Mouse (Mus musculus): ENCODE results near the gene Slc25a43. TPM values are rescaled to one million over a fixed set of nuclear protein-coding genes. Genes with fewer than 3 reads are reported as not detected.
"Not testable (repeated sequence)": the region's sequence is repeated elsewhere in the genome, so short reads cannot be mapped to it uniquely, and the experiment has no call there.

Slc25a43 gene
- polyA plus RNA-seq, 1 experiment from 2014 or later = 0.78 TPM

DNA sequence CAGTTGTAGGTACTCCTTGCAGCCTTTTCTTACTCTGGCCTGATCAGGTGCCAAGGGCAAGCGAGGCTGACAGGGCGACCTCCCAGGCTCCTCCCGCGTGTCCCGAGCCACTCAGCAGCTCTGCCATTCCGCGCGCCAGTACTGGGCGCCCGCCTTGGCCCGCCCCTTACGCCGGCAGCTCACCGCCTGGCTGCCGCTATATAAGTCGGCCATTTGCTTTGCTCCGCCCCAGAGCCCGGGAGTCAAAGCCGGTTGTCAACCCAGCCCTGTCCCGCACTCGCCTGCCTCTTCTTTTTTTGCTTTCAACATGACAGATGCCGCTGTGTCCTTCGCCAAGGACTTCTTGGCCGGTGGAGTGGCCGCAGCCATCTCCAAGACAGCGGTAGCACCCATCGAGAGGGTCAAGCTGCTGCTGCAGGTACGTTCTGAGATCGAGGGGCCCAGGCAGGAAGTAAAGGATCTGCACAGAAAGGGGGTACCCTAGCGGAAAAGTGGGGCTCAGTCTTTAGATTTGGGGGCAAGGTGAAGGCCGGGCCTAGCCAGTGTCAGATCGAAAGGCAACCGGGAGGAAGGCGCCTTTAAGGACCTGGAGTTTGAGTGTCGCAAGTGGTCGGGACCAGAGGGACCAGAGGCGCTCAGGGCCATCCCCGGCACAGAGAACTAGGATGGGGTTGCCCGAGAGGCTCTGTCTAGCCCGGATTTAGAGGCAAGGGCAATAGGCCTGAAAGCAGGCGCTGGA lies 52.1 kb downstream of the Slc25a43 start, which contains the start of gene Slc25a5:
Gene Slc25a5 (plus strand): TSS at position 228 of the 739 bp plus-strand sequence.
- 29% methylated on average over 40 of the region's 41 CpGs for WGBS
- peaks cover 7% of the 10 kb centered on the region for H3K36me3 ChIP-seq
- H3K27ac ChIP-seq = peak within 1 kb of the TSS; percentile 87
- H3K9ac ChIP-seq (replicated peaks) = peak within 1 kb of the TSS; percentile 78
- peak within 1 kb of the TSS; percentile 55 for H3K4me2 ChIP-seq (replicated peaks)
- ATAC-seq = peak; percentile 95
- H3K4me3 ChIP-seq (replicated peaks) = peak within 1 kb of the TSS; percentile 65
- no peaks in the 10 kb centered on the region for H3K9me3 ChIP-seq
- H3K27me3 ChIP-seq = no peaks in the 10 kb centered on the region
- H3K4me1 ChIP-seq (replicated peaks) = peaks cover 8% of the 10 kb centered on the region; the same call in 1 of the 2 replicates

DNA sequence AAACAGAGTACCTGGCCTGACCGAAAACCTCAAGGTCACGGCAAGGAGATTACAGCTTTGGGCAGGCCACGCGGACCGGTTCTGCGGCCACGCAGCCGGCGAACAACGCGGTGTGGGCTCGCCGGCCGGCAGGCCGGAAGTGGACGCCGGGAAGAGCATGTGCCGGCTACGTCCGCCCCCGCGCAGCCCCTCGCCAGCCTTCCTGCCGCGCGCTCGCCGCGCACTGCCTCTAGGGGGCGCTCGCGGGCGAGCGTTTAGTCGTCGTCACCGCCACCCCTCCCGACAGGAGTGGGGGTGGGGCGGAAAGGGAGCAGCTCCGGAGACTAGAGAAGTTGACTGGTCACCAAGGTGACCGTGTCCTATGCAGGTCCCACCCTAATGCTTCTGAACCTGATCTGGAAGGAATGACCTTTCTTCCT lies 52.7 kb downstream of the Slc25a43 start:
- no peaks in the 10 kb centered on the region for H3K27me3 ChIP-seq
- peak overlapping the region; percentile 78 for H3K9ac ChIP-seq (replicated peaks)
- peak overlapping the region; percentile 55 for H3K4me2 ChIP-seq (replicated peaks)
- ATAC-seq = peak; percentile 88
- H3K4me3 ChIP-seq (replicated peaks) = peak overlapping the region; percentile 65
- WGBS = 33% methylated on average over 40 of the region's 41 CpGs
- peak overlapping the region; percentile 87 for H3K27ac ChIP-seq
- H3K9me3 ChIP-seq = no peaks in the 10 kb centered on the region
- peaks cover 7% of the 10 kb centered on the region for H3K36me3 ChIP-seq
- H3K4me1 ChIP-seq (replicated peaks) = peaks cover 8% of the 10 kb centered on the region; the same call in 1 of the 2 replicates

DNA sequence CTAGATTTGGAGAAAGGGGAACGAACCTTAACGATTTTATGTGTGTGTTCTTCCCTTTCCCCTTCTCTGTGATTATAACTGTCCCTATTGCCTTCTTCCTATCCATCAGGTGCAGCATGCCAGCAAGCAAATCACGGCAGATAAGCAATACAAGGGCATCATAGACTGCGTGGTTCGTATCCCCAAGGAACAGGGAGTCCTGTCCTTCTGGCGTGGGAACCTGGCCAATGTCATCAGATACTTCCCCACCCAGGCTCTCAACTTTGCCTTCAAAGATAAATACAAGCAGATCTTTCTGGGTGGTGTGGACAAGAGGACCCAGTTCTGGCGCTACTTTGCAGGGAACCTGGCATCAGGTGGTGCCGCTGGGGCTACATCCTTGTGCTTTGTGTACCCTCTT lies 53.3 kb downstream of the Slc25a43 start:
- WGBS = 81% methylated on average over 8 of the region's 8 CpGs
- Histone ChIP-seq H3K9ac (replicated peaks) (peak overlapping the region; percentile 78; the same call in 1 of the 2 replicates), H3K4me3 (replicated peaks) (peak overlapping the region; percentile 65), H3K4me2 (replicated peaks) (peak overlapping the region; percentile 55), H3K27ac (peak overlapping the region; percentile 87; the same call in 1 of the 2 replicates)
- not testable (repeated sequence) for H3K27me3 ChIP-seq; H3K36me3 ChIP-seq; H3K4me1 ChIP-seq (replicated peaks); H3K9me3 ChIP-seq; ATAC-seq

DNA sequence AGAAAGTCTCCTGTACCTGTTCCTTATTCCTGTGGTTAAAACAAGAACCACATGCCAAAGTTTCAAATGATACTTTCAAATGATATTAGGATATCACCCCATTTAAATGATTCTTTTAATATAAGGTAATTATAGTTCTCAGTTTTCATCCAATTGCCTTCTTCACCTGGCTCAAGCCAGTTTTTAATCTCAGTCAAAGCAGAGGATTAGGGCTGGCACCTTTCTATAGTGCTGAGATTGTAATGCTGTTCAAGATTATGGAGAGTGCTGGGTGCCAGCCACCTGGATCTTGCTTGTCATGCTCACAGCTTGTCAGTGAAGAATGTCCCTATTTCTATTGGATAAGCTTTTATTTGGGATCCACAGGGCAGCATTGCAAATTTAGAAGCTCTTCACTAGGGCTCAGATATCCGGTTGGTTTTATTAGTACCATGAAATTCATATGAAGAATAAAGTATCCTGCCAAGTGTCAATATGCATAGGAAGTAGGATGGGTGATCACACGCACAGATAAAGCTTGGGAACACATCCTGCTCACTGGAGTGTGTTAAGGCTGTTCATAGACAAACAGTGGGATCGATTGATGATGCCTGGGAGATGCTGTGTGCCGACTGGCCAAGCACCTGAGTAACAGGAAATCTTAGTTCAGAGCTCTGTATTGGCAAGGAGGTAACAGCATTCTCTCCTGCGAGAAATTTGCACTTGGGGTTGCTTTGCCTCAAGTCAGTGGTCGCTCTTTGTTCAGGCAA lies 55.8 kb downstream of the Slc25a43 start:
- no peak overlapping the region for H3K4me2 ChIP-seq (replicated peaks)
- peaks cover 8% of the 10 kb centered on the region; the same call in 1 of the 2 replicates for H3K4me1 ChIP-seq (replicated peaks)
- no peak overlapping the region for H3K4me3 ChIP-seq (replicated peaks)
- H3K9me3 ChIP-seq = no peaks in the 10 kb centered on the region
- 48% methylated on average over 6 of the region's 6 CpGs for WGBS
- H3K9ac ChIP-seq (replicated peaks) = no peak overlapping the region
- H3K27ac ChIP-seq = no peak overlapping the region
- H3K36me3 ChIP-seq = peaks cover 7% of the 10 kb centered on the region
- ATAC-seq = no peak
- no peaks in the 10 kb centered on the region for H3K27me3 ChIP-seq

DNA sequence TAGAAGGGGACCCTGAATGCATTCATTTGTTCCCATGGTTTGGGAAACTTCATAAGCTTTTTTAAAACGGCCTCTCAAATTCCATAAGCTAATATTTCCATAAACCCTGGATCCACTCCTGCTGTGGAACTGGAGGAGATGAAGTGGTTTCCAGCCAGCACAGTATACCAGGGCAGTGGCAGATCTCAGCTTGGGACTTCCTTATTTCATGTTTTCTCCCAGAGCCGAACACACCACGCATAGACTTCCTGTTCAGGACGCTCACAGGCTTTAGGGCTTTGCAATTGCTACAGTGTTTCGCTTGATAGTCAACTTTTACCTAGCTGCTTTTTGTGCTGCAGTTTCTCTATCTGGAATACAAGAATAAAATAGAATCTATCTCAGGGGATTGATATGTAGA lies 59.7 kb downstream of the Slc25a43 start:
- no peak overlapping the region for H3K9ac ChIP-seq (replicated peaks)
- H3K27me3 ChIP-seq = no peaks in the 10 kb centered on the region
- 84% methylated on average over 5 of the region's 5 CpGs for WGBS
- H3K4me2 ChIP-seq (replicated peaks) = no peak overlapping the region
- H3K9me3 ChIP-seq = no peaks in the 10 kb centered on the region
- H3K4me3 ChIP-seq (replicated peaks) = no peak overlapping the region
- peaks cover 6% of the 10 kb centered on the region for H3K4me1 ChIP-seq (replicated peaks)
- no peak for ATAC-seq
- H3K27ac ChIP-seq = no peak overlapping the region
- peaks cover 1% of the 10 kb centered on the region; the same call in 1 of the 2 replicates for H3K36me3 ChIP-seq

DNA sequence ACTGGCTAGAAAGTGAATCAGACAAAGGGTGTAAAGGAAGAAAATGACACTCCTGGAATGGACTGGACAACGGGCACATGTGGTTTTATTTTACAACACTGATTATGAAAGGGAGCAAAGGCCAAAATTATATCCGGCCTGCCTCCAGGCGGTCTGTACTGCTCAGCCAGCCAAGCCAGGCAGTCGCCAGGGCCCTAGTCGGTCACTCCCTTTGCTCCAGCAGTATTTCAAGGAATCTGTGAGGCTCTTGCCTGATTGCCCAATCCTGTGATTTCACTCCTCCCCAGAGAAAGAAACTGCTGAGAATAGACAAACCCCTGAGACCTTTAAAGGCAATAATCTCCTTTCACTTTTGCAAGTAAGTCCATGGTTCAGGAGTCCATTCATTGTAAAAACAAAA lies 60.7 kb downstream of the Slc25a43 start:
- Histone ChIP-seq H3K27me3 (no peaks in the 10 kb centered on the region), H3K4me3 (replicated peaks) (no peak overlapping the region), H3K27ac (no peak overlapping the region), H3K9ac (replicated peaks) (no peak overlapping the region), H3K4me1 (replicated peaks) (peaks cover 6% of the 10 kb centered on the region), H3K4me2 (replicated peaks) (no peak overlapping the region), H3K36me3 (no peaks in the 10 kb centered on the region), H3K9me3 (no peaks in the 10 kb centered on the region)
- no peak for ATAC-seq
- WGBS = 71% methylated on average over 5 of the region's 5 CpGs

DNA sequence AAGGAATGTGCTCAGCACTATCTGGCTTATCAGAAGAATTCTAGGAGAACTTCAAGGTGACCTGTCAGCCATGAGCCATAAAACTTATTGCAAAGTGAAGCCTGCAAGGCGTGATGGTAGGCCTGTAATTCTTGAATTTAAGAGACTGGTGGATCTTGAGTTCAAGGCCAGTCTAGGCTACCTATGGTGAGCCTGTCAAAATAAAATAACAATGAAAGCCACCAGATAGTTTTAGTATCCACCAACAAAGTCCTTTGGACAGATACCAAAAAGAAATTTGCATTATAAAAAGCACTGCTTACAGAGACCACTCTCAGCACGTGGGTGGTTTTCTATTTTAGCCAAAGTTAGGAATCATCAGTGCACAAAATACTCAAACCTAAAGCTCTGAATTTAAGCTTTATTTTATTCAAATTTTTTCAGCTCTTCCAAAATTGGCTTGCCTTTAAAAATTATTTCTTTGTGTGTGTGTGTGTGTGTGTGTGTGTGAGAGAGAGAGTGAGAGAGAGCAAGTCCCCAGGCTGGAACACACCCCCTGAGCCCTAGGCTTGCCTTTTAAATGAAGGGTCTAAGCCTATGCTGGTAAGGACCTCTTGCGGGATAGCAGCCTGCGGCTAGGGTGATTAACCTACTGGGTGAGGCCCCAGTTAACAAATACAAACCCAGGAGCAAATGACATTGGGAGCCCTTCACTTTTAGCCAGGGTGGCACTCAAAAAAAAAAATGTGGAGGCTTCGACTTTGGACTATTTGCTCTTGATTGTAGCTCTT lies 62.2 kb downstream of the Slc25a43 start:
- Histone ChIP-seq H3K4me3 (replicated peaks) (no peak overlapping the region), H3K4me2 (replicated peaks) (no peak overlapping the region), H3K27me3 (no peaks in the 10 kb centered on the region), H3K36me3 (no peaks in the 10 kb centered on the region), H3K27ac (no peak overlapping the region), H3K9ac (replicated peaks) (no peak overlapping the region), H3K4me1 (replicated peaks) (peaks cover 6% of the 10 kb centered on the region), H3K9me3 (no peaks in the 10 kb centered on the region)
- WGBS = 44% methylated on average over 5 of the region's 5 CpGs
- no peak for ATAC-seq

DNA sequence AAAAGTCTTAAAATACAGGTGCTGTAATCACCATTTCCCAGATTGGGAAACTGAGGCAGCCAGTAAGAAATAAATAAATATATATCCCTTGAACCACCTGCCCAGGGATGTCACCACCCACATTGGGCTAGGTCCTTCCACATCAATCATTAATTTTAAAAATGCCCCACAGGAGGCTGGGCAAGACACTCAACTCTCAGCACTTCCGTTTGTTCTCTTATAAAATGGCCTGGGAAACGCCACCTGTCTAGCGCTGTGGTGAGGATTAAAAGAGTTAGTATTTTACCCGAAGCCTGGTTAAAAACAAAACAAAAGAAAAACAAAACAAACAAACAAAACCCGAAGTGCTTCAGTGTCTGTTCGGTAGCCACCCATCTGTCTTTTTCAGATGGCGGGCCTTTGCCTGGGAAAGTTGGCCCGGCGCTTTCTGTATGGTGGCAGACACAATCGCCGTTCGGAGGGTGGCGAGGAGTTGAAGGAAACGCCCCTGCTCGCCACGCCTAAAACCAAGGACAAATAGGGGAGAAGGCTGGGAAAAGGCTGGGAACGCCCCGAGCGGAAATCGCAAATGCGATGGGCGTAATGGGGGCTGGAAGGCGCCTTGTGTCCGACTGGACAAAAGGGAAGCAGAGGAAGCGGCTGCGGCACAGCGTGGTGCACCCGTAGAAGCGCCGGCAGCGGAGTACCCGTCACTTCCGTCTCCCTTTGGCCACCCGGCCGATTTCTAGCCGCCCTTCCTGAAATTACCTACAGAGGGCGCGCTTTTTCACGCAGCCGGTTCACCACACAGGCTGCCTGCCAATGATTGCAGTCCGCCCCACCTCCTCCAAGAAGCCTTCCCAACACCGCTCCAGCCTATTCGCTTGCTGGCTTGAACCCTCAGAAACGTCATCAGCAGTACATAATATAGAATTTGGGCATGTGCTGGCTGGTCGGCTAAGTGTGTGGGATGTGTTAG lies 64.2 kb downstream of the Slc25a43 start:
- Histone ChIP-seq H3K27ac (peak overlapping the region; percentile 78), H3K9ac (replicated peaks) (peak overlapping the region; percentile 34; the same call in 1 of the 2 replicates)
- 15% methylated on average over 45 of the region's 45 CpGs for WGBS

DNA sequence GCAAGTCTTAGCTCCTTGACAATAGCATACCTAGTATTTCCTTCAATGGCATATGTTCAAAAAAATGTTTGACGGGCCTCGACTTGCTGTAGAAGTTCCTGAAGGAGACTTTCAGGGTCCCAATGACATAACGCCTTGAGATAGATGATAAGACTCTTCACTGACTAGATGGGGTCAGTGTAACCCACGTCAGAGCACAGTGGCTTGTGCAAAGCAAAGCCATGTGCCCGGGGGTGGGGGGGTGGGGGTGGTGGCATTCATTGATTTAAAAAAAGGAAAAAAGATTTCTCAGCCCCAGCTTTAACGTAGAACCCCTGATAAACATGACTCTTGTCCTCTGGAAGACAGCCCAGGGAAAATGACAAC lies 64.8 kb downstream of the Slc25a43 start:
- Histone ChIP-seq H3K27me3 (no peaks in the 10 kb centered on the region), H3K4me3 (replicated peaks) (peak overlapping the region; percentile 32), H3K9ac (replicated peaks) (no peak overlapping the region), H3K36me3 (no peaks in the 10 kb centered on the region), H3K4me2 (replicated peaks) (peak overlapping the region; percentile 51), H3K9me3 (no peaks in the 10 kb centered on the region), H3K4me1 (replicated peaks) (peaks cover 6% of the 10 kb centered on the region), H3K27ac (peak overlapping the region; percentile 78)
- WGBS = 79% methylated on average over 6 of the region's 6 CpGs
- ATAC-seq = peak; percentile 62

More for the DNA sequence above, 64.2 kb downstream of the Slc25a43 start:
- peaks cover 6% of the 10 kb centered on the region for H3K4me1 ChIP-seq (replicated peaks)
- no peaks in the 10 kb centered on the region for H3K36me3 ChIP-seq
- no peaks in the 10 kb centered on the region for H3K9me3 ChIP-seq
- H3K4me2 ChIP-seq (replicated peaks) = peak overlapping the region; percentile 51
- no peaks in the 10 kb centered on the region for H3K27me3 ChIP-seq
- peak overlapping the region; percentile 32 for H3K4me3 ChIP-seq (replicated peaks)
- ATAC-seq = peak; percentile 93

DNA sequence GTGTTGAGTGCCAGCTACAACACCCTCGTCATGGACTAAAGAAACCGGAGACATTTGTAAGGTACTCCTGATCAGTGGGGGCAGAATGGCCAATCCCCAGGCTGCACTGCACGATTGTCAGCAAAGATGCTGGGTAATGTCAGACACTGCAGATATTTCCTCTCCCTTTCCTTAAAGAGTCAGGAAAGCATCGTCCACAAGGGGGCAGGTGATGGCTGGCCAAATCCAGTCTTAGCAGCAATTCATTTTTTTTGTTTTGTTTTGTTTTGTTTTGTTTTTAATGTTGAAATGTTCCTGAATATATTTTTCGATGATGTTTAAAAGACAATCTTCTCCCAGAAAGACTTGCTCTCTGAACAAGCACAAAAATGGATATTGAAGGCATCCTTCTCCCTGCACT lies 67.9 kb downstream of the Slc25a43 start:
- Histone ChIP-seq H3K4me2 (replicated peaks) (no peak overlapping the region), H3K9me3 (no peaks in the 10 kb centered on the region), H3K4me1 (replicated peaks) (peaks cover 9% of the 10 kb centered on the region), H3K4me3 (replicated peaks) (no peak overlapping the region), H3K9ac (replicated peaks) (no peak overlapping the region), H3K27ac (no peak overlapping the region), H3K36me3 (no peaks in the 10 kb centered on the region), H3K27me3 (no peaks in the 10 kb centered on the region)
- ATAC-seq = no peak
- WGBS = 47% methylated on average over 5 of the region's 5 CpGs

Data from midbrain, embryonic 13.5 days (tissue).